Mouse (Mus musculus) kidney, embryonic 14.5 days (tissue): ENCODE results near the gene Ubald1. TPM values are rescaled to one million over a fixed set of nuclear protein-coding genes. Genes with fewer than 3 reads are reported as not detected.

ENCODE experiments used
- ATAC-seq: fragments of 200-750 bp; cut with Nextera tagmentation; 2 replicates; pipeline ENCODE4 v1.8.0; 2017; ENCODE audit warnings: moderate number of reproducible peaks, mild to moderate bottlenecking, moderate TSS enrichment, moderate library complexity; ENCODE audit not compliant: low FRiP score, low TSS enrichment
- H3K27ac ChIP-seq: fragments of 300-500 bp; sonication (generic); 2 replicates; pipeline ENCODE4 v1.5.1; 2014; ENCODE audit warnings: low read depth, mild to moderate bottlenecking, low read length, moderate library complexity, mixed read lengths
- H3K27me3 ChIP-seq: fragments of 300-500 bp; sonication (generic); 2 replicates; pipeline ENCODE4 v1.6.1; 2014; ENCODE audit warnings: mild to moderate bottlenecking, low read length; ENCODE audit not compliant: control insufficient read depth, insufficient read depth
- H3K36me3 ChIP-seq: fragments of 300-500 bp; sonication (generic); 2 replicates; pipeline ENCODE4 v1.6.1; 2014; ENCODE audit warnings: low read length, mixed read lengths; ENCODE audit not compliant: control insufficient read depth, insufficient read depth
- H3K4me1 ChIP-seq: fragments of 300-500 bp; sonication (generic); 2 replicates; pipeline ENCODE4 v1.6.1; 2014; ENCODE audit warnings: low read length, mixed read lengths; ENCODE audit not compliant: control insufficient read depth, insufficient read depth
- H3K4me2 ChIP-seq: fragments of 300-500 bp; sonication (generic); replicated peaks from 2 replicates; pipeline ENCODE4 v1.6.1; 2014; ENCODE audit warnings: low read depth, mild to moderate bottlenecking, low read length
- H3K4me3 ChIP-seq: fragments of 300-500 bp; sonication (generic); 2 replicates; pipeline ENCODE4 v1.5.1; 2014; ENCODE audit warnings: mild to moderate bottlenecking, low read length
- H3K9ac ChIP-seq: fragments of 300-500 bp; sonication (generic); 2 replicates; pipeline ENCODE4 v1.6.1; 2014; ENCODE audit warnings: low read depth, mild to moderate bottlenecking, low read length, moderate library complexity
- H3K9me3 ChIP-seq: fragments of 300-500 bp; sonication (generic); 2 replicates; pipeline ENCODE4 v1.6.1; 2016; ENCODE audit warnings: low read length; ENCODE audit not compliant: control insufficient read depth
- WGBS: fragments of 180-500 bp; shearing (Covaris S2); extraction: QIAGEN DNeasy Blood & Tissue Kit; methylation state at CpG from one replicate; pipeline ENCODE4 v1.1.7; 2014; 5-methylcytosine and 5-hydroxymethylcytosine counted together
- polyA plus RNA-seq: library from polyadenylated mRNA; unstranded; fragments of >200 nt; fragmentation: Nextera tagmentation; extraction: Ambion mirVana; gene quantifications from 2 replicates; pipeline ENCODE4 v1.2.1, GENCODE M21; 2014

The Ubald1 gene
- polyA plus RNA-seq, 1 experiment from 2014 or later = 39.7 TPM

DNA sequence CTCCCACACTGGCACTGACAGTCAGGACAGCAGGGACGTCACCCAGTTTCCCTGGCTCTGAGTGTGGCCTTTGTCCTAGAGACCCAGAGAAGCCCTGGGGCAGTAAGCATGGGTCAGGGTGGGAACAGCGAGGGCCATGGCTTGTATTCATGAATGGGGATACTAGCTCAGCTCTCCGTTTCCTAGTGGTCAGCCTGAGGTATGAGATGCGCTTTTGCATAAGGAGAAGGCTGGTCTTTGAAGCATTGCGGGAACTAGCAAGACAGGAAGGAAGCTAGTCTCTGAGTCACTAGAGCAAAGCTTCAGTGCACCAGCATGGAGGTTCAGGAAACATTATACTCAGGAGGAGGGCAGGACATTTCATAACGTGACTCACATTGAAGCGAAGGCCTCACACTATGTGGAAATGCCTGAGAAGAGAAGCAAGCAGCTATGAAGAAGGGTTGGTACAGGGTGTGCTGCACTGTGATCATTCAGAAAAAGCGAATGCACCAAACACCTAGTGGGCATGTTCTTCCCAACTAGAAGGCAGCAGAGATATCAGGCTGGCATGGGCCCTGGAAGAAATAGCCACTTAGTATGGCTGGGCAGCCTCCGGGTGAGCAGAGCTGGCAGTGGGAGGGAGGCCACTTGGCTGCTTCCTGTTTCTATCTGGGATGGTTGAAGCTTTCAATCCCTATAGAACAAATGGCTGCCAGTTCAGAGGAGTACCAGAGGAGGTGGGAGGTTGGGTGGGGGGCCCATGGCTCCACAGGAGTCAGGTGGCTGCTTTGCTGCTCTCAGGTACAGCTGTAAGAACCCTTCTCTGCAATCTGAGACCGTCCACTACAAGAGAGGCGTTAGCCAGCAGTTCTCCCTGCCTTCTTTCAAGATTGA, 33.0 kb upstream of the Ubald1 start:
- Histone ChIP-seq H3K36me3 (peaks cover 57% of the 10 kb centered on the region), H3K4me3 (no peak overlapping the region), H3K4me2 (no peak overlapping the region), H3K27me3 (no peaks in the 10 kb centered on the region), H3K27ac (peak overlapping the region; percentile 76), H3K4me1 (no peaks in the 10 kb centered on the region), H3K9ac (no peak overlapping the region), H3K9me3 (no peaks in the 10 kb centered on the region)
- WGBS = 61% methylated on average over 11 of the region's 11 CpGs
- ATAC-seq = peak; percentile 29; the same call in 1 of the 2 replicates

DNA sequence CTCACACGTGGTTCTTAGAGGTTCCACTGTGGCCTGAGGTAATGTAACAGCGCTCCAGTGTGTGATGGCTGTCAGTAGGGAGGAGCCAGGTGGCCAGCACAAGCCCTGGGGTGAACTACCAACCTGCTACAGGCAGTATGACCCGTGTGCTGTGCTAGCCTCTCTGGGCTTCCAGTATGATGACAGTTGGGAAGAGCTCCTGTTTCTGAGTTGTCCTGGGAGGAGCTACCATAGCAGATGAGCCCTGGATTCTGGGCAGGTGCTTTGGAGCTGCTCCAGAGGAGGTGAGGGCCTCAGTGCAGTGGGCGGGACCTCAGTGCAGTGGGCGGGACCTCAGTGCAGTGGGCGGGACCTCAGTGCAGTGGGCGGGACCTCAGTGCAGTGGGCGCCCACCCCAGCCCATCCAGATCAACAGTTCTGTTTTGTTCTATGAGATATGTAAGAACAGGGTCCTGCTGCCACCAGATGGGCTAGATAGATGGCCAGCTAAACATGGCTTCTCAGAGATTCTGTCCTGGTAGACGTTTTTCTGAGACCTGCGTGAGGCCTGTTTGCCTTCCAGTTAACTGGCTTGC, 32.0 kb upstream of the Ubald1 start:
- Histone ChIP-seq H3K4me3 (no peak overlapping the region), H3K4me1 (no peaks in the 10 kb centered on the region), H3K27me3 (no peaks in the 10 kb centered on the region), H3K4me2 (no peak overlapping the region), H3K9ac (no peak overlapping the region), H3K27ac (0 out of 2 replicates have a peak overlapping the region, but pooled peaks have one; percentile 18), H3K36me3 (peaks cover 57% of the 10 kb centered on the region), H3K9me3 (no peaks in the 10 kb centered on the region)
- 0 out of 2 replicates have a peak, but pooled peaks have one; percentile 14 for ATAC-seq
- WGBS = 77% methylated on average over 10 of the region's 10 CpGs

DNA sequence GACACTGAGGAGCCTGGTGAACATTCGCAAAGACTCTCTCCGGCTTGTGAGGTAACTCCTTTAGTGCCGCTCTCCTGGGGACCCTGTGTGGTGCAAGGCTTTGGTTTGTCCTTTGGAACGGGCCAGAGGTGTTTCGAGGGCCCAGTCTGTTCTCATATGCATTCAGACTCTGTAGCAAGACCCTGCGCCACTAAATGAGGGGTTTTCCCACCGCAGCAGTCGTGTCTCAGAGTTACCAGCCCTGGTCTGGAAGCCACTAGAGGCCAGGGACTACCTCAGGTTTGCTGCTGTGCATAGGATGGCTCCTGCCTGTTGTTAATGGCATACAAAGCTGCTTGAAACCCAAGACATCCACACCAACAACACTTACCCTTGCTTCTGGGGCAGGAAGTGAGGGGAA, 30.6 kb upstream of the Ubald1 start:
- Histone ChIP-seq H3K27me3 (no peaks in the 10 kb centered on the region), H3K4me1 (no peaks in the 10 kb centered on the region), H3K9ac (no peak overlapping the region), H3K36me3 (peaks cover 46% of the 10 kb centered on the region), H3K9me3 (no peaks in the 10 kb centered on the region), H3K4me2 (no peak overlapping the region), H3K27ac (no peak overlapping the region), H3K4me3 (no peak overlapping the region)
- no peak for ATAC-seq
- WGBS = 98% methylated on average over 8 of the region's 8 CpGs

DNA sequence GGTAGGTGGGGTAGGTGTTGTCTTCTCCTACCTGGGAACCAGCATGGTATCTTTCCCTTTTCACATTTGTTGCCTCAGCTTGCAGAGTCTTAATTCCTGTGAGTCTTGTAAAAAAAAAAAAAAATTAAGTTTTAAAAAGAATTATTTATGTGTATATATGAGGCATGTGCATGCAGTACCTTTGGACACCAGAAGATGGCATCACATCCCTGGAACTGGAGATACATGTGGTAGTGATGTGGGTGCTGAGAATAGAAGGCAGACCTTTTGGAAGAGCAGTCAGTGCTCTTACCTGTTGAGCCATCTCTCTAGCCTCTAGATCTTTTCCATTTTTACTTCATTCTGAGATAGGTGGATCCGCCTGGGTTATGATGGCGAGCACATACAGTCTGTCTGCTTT, 29.6 kb upstream of the Ubald1 start:
- no peaks in the 10 kb centered on the region for H3K4me1 ChIP-seq
- 98% methylated on average over 2 of the region's 2 CpGs for WGBS
- peaks cover 39% of the 10 kb centered on the region for H3K36me3 ChIP-seq
- H3K4me3 ChIP-seq = no peak overlapping the region
- H3K4me2 ChIP-seq = no peak overlapping the region
- H3K27me3 ChIP-seq = no peaks in the 10 kb centered on the region
- ATAC-seq = no peak
- no peaks in the 10 kb centered on the region for H3K9me3 ChIP-seq
- H3K9ac ChIP-seq = no peak overlapping the region
- H3K27ac ChIP-seq = no peak overlapping the region

DNA sequence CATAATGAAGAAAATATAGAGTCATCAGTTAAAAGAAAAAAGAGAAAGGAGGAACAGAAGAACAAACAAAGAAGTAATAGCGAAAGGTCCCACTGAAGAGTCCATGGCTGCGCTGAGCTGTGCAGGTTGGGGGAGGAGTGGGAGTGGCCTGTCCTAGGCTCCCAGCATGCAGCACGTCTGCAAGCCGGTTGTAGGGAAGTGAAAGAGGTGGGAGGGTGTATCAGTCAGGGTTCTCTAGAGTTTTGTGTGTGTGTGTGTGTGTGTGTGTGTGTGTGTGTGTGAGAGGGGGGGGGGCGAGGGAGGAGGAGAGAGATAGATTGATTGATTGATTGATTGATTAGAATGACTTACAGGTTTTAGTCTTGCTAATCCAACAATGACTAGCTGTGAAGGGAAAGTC, 27.9 kb upstream of the Ubald1 start:
- no peak for ATAC-seq
- Histone ChIP-seq H3K4me1 (peaks cover 6% of the 10 kb centered on the region), H3K9ac (no peak overlapping the region), H3K4me3 (no peak overlapping the region), H3K27me3 (no peaks in the 10 kb centered on the region), H3K27ac (no peak overlapping the region), H3K36me3 (peaks cover 37% of the 10 kb centered on the region), H3K9me3 (no peaks in the 10 kb centered on the region), H3K4me2 (no peak overlapping the region)
- WGBS = 66% methylated on average over 5 of the region's 5 CpGs

DNA sequence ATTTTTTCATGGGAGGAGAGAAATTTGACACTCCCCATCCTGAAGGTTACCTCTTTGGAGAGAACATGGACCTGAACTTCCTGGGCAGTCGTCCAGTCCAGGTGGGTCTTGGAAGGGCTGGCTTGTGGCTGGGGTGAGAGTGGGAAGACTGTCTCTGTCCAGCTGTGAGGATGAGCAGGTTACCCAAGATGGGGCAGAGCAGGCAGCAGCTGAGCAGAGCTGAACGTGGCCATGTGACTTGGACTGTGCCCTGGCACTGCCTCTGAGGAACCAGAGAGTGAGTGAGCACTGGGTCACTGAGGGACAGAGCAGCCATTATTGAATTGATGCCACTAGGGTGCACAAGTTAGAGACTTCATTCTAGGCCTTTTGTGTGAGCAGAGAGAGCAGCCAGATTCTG, 27.3 kb upstream of the Ubald1 start:
- ATAC-seq = no peak
- Histone ChIP-seq H3K9ac (no peak overlapping the region), H3K4me2 (no peak overlapping the region), H3K9me3 (no peaks in the 10 kb centered on the region), H3K36me3 (peaks cover 32% of the 10 kb centered on the region), H3K27me3 (no peaks in the 10 kb centered on the region), H3K27ac (no peak overlapping the region), H3K4me3 (no peak overlapping the region), H3K4me1 (peaks cover 6% of the 10 kb centered on the region)
- 67% methylated on average over 2 of the region's 2 CpGs for WGBS

DNA sequence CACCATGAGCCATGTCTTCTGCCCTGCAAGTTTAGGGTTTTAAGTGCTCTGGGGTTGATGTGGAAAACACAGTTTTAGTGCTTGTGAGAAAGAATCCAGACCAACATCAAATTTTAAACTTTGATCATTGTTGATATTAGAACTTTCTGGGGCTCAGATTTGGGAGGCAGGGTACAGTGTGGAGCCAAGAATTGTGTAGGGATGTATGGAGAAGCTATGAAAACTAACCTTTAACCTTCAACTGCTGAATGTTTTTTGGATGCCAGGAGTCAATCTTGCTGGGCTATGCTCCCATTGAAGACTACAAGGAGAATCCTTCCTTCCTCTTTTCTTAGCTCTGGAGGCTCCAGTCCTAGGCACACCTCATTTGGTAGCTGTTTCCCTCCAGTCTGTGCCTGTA, 26.4 kb upstream of the Ubald1 start:
- no peak overlapping the region for H3K4me3 ChIP-seq
- H3K36me3 ChIP-seq = peaks cover 25% of the 10 kb centered on the region
- peaks cover 6% of the 10 kb centered on the region for H3K4me1 ChIP-seq
- no peaks in the 10 kb centered on the region for H3K9me3 ChIP-seq
- H3K27ac ChIP-seq = no peak overlapping the region
- H3K9ac ChIP-seq = no peak overlapping the region
- ATAC-seq = no peak
- no peak overlapping the region for H3K4me2 ChIP-seq
- no peaks in the 10 kb centered on the region for H3K27me3 ChIP-seq

DNA sequence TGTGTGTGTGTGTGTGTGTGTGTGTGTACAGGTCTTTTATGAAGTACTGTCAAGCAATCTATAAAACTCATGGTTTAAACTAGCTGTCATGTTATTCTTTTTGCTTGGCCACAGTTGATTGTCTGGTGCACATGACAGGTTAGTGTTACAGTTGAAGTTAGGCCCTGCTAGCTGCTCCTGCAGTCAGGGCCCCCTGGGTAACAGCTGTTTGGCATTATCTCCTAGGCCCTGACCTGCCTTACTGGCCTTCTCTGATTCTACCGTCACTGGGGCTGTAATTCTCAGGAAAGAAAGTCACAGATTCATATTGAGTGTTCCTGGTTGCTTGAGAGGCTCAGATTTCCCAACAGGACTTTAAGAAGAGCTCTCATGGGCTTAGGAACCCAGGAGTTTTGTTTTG, 25.5 kb upstream of the Ubald1 start:
- Histone ChIP-seq H3K36me3 (peaks cover 16% of the 10 kb centered on the region; the same call in 1 of the 2 replicates), H3K9me3 (no peaks in the 10 kb centered on the region), H3K27ac (no peak overlapping the region), H3K4me2 (no peak overlapping the region), H3K9ac (no peak overlapping the region), H3K4me1 (peaks cover 6% of the 10 kb centered on the region), H3K4me3 (no peak overlapping the region), H3K27me3 (no peaks in the 10 kb centered on the region)
- WGBS = 22% methylated on average over 1 of the region's 1 CpGs
- no peak for ATAC-seq

DNA sequence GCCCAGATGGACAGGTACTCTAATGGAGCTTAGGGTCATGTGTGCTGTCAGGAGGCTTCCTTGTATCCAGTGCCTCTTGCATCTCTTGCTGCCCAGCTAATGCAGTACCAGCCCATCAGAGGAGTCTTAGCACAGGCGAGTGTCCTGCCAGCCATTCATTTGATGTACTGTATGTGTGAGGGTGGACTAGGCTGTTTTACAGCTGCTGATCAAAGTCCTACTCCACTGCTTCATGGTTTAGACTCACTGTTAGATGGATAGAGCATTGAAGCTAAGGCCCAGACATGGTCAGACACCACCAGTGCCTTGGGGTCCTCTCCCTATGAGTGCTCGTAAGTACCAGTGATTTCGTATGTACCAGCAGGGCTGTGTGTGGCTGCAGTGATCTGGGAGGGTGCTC, 24.8 kb upstream of the Ubald1 start:
- no peak overlapping the region for H3K4me2 ChIP-seq
- H3K4me3 ChIP-seq = no peak overlapping the region
- no peak for ATAC-seq
- no peak overlapping the region for H3K27ac ChIP-seq
- peaks cover 6% of the 10 kb centered on the region for H3K4me1 ChIP-seq
- H3K36me3 ChIP-seq = peaks cover 12% of the 10 kb centered on the region; the same call in 1 of the 2 replicates
- H3K27me3 ChIP-seq = no peaks in the 10 kb centered on the region
- 77% methylated on average over 3 of the region's 3 CpGs for WGBS
- no peaks in the 10 kb centered on the region for H3K9me3 ChIP-seq
- no peak overlapping the region for H3K9ac ChIP-seq
